Mouse (Mus musculus): ENCODE data around the gene BC005537. TPM values are rescaled to one million over a fixed set of nuclear protein-coding genes. Genes with fewer than 3 reads are reported as not detected.
"Not testable (repeated sequence)": the region's sequence is repeated elsewhere in the genome, so short reads cannot be mapped to it uniquely, and the experiment has no call there.

The BC005537 gene
- polyA plus RNA-seq, 1 experiment from 2014 or later, result 10.6 TPM

- peak overlapping the region; percentile 83 for H3K9ac ChIP-seq (replicated peaks)
- H3K4me1 ChIP-seq (ENCODE audit: insufficient read depth), result peaks cover 25% of the 10 kb centered on the region
- DNase-seq, result no peak
- WGBS (ENCODE audit: insufficient replicate concordance), result 39% methylated on average over 2 of the region's 2 CpGs
- H3K4me2 ChIP-seq (ENCODE audit: low read depth, low read length), result peak overlapping the region; percentile 82
- H3K9me3 ChIP-seq (ENCODE audit: low read length), result no peaks in the 10 kb centered on the region
- 0 out of 2 replicates have a peak overlapping the region, but pooled peaks have one; percentile 20 for H3K27ac ChIP-seq (ENCODE audit: low read depth)
- TF ChIP-seq EP300 (IDR thresholded peaks at IDR 0.05; ENCODE audit: low read depth), result no peak
- no peak for TF ChIP-seq CTCF (IDR thresholded peaks at IDR 0.05; ENCODE audit: low read depth)
- ATAC-seq, result no peak
- no peaks in the 10 kb centered on the region for H3K27me3 ChIP-seq (ENCODE audit: insufficient read depth, low read length)
- H3K4me3 ChIP-seq (ENCODE audit: low read depth, low read length), result peak overlapping the region; percentile 79
- peaks cover 5% of the 10 kb centered on the region for H3K36me3 ChIP-seq (replicated peaks; ENCODE audit: insufficient read depth, low read length)
These were observed 31.3 kb downstream of the BC005537 start for GRCm38 (mm10) chr13:24832811-24833155.

GRCm38 (mm10) chr13:24837765-24838164 is 36.3 kb downstream of the BC005537 start:
- not testable (repeated sequence) for H3K4me3 ChIP-seq (ENCODE audit: low read depth, low read length); H3K4me2 ChIP-seq (ENCODE audit: low read depth, low read length); H3K27me3 ChIP-seq (ENCODE audit: insufficient read depth, low read length); ATAC-seq; H3K9ac ChIP-seq (replicated peaks); H3K27ac ChIP-seq (ENCODE audit: low read depth); DNase-seq; H3K9me3 ChIP-seq (ENCODE audit: low read length)
- peaks cover 32% of the 10 kb centered on the region for H3K36me3 ChIP-seq (replicated peaks; ENCODE audit: insufficient read depth, low read length)
- peaks cover 18% of the 10 kb centered on the region for H3K4me1 ChIP-seq (ENCODE audit: insufficient read depth)
- WGBS (ENCODE audit: insufficient replicate concordance), result 89% methylated on average over 8 of the region's 8 CpGs

GRCm38 (mm10) chr13:24839831-24840230 is 38.4 kb downstream of the BC005537 start:
- Histone ChIP-seq H3K4me3 (ENCODE audit: low read depth, low read length) (no peak overlapping the region), H3K9me3 (ENCODE audit: low read length) (no peaks in the 10 kb centered on the region), H3K4me2 (ENCODE audit: low read depth, low read length) (no peak overlapping the region), H3K36me3 (replicated peaks; ENCODE audit: insufficient read depth, low read length) (peaks cover 32% of the 10 kb centered on the region), H3K9ac (replicated peaks) (no peak overlapping the region), H3K27ac (ENCODE audit: low read depth) (no peak overlapping the region), H3K4me1 (ENCODE audit: insufficient read depth) (peaks cover 10% of the 10 kb centered on the region), H3K27me3 (ENCODE audit: insufficient read depth, low read length) (no peaks in the 10 kb centered on the region)
- WGBS (ENCODE audit: insufficient replicate concordance), result 50% methylated on average over 3 of the region's 3 CpGs
- no peak for TF ChIP-seq EP300 (IDR thresholded peaks at IDR 0.05; ENCODE audit: low read depth)
- no peak for TF ChIP-seq CTCF (IDR thresholded peaks at IDR 0.05; ENCODE audit: low read depth)
- ATAC-seq, result no peak
- DNase-seq, result no peak

GRCm38 (mm10) chr13:24841702-24842101 is 40.2 kb downstream of the BC005537 start:
- Histone ChIP-seq H3K4me1 (ENCODE audit: insufficient read depth) (peaks cover 5% of the 10 kb centered on the region), H3K4me2 (ENCODE audit: low read depth, low read length) (no peak overlapping the region), H3K4me3 (ENCODE audit: low read depth, low read length) (no peak overlapping the region), H3K9me3 (ENCODE audit: low read length) (no peaks in the 10 kb centered on the region), H3K36me3 (replicated peaks; ENCODE audit: insufficient read depth, low read length) (peaks cover 27% of the 10 kb centered on the region), H3K27me3 (ENCODE audit: insufficient read depth, low read length) (0 out of 2 replicates have a peak, but pooled peaks cover 3% of the 10 kb centered on the region), H3K9ac (replicated peaks) (no peak overlapping the region), H3K27ac (ENCODE audit: low read depth) (no peak overlapping the region)
- TF ChIP-seq CTCF (IDR thresholded peaks at IDR 0.05; ENCODE audit: low read depth), result no peak
- no peak for TF ChIP-seq EP300 (IDR thresholded peaks at IDR 0.05; ENCODE audit: low read depth)
- 77% methylated on average over 3 of the region's 3 CpGs for WGBS (ENCODE audit: insufficient replicate concordance)
- no peak for ATAC-seq
- no peak for DNase-seq

- Histone ChIP-seq H3K36me3 (replicated peaks; ENCODE audit: insufficient read depth, low read length) (peaks cover 16% of the 10 kb centered on the region), H3K9ac (replicated peaks) (no peak within 1 kb of the TSS), H3K4me2 (ENCODE audit: low read depth, low read length) (peak within 1 kb of the TSS; percentile 64), H3K27me3 (ENCODE audit: insufficient read depth, low read length) (0 out of 2 replicates have a peak, but pooled peaks cover 3% of the 10 kb centered on the region), H3K27ac (ENCODE audit: low read depth) (no peak within 1 kb of the TSS), H3K4me3 (ENCODE audit: low read depth, low read length) (peak within 1 kb of the TSS; percentile 34), H3K4me1 (ENCODE audit: insufficient read depth) (peaks cover 5% of the 10 kb centered on the region), H3K9me3 (ENCODE audit: low read length) (no peaks in the 10 kb centered on the region)
- peak; percentile 53 for DNase-seq
- TF ChIP-seq CTCF (IDR thresholded peaks at IDR 0.05; ENCODE audit: low read depth) (no peak), EP300 (IDR thresholded peaks at IDR 0.05; ENCODE audit: low read depth) (no peak)
- WGBS (ENCODE audit: insufficient replicate concordance), result 20% methylated on average over 39 of the region's 40 CpGs
- peak; percentile 43; the same call in 1 of the 2 replicates for ATAC-seq
These were observed 43.8 kb downstream of the BC005537 start, which contains the start of gene D130043K22Rik for GRCm38 (mm10) chr13:24844983-24845955. Gene D130043K22Rik (plus strand): TSS chr13:24845135.

GRCm38 (mm10) chr13:24849318-24849717 is 47.9 kb downstream of the BC005537 start:
- ATAC-seq, result no peak
- no peak overlapping the region for H3K27ac ChIP-seq (ENCODE audit: low read depth)

More at GRCm38 (mm10) chr13:24849318-24849717, 47.9 kb downstream of the BC005537 start:
- 77% methylated on average over 4 of the region's 4 CpGs for WGBS (ENCODE audit: insufficient replicate concordance)
- Histone ChIP-seq H3K4me1 (ENCODE audit: insufficient read depth) (peaks cover 5% of the 10 kb centered on the region), H3K4me2 (ENCODE audit: low read depth, low read length) (no peak overlapping the region), H3K9me3 (ENCODE audit: low read length) (no peaks in the 10 kb centered on the region), H3K27me3 (ENCODE audit: insufficient read depth, low read length) (0 out of 2 replicates have a peak, but pooled peaks cover 3% of the 10 kb centered on the region), H3K36me3 (replicated peaks; ENCODE audit: insufficient read depth, low read length) (no peaks in the 10 kb centered on the region), H3K9ac (replicated peaks) (no peak overlapping the region), H3K4me3 (ENCODE audit: low read depth, low read length) (no peak overlapping the region)
- TF ChIP-seq EP300 (IDR thresholded peaks at IDR 0.05; ENCODE audit: low read depth) (no peak), CTCF (IDR thresholded peaks at IDR 0.05; ENCODE audit: low read depth) (no peak)
- no peak for DNase-seq
